Mouse (Mus musculus): ENCODE results near the gene Sfn.

GRCm38 (mm10) chr4:133633332-133634042 lies 31.5 kb upstream of the Sfn start:
- TF ChIP-seq CTCF (conservative IDR thresholded peaks at IDR 0.05; ENCODE audit: insufficient read depth, insufficient read length, low read depth, low read length) (peak; percentile 63), POLR2A (IDR thresholded peaks at IDR 0.05; ENCODE audit: low read depth, low read length) (no peak)

All from kidney, adult 2 months (tissue).